Mouse (Mus musculus) left cerebral cortex, adult 2 months (tissue): ENCODE measurements at regions not wholly inside any gene's neighbourhood (a gene's known extent, or its start where the extent isn't known, plus 50 kb on each side); places are given as distances from the start of the nearest gene placed in this dataset.

Experiments
- DNase-seq, 2 experiments: peaks; one replicate each; pipeline ENCODE4 v3.0.0; 2021 to 2022; ENCODE audit warnings: low spot score in 2 of 2, mixed read lengths in 1 of 2; ENCODE audit errors: extremely low spot score in 1 of 2
- H3K27ac ChIP-seq: fragments of 200-600 bp; 2 replicates; pipeline ENCODE4 v1.8.1; 2022
- H3K4me3 ChIP-seq: fragments of 200-600 bp; 2 replicates; pipeline ENCODE4 v1.8.1; 2022
- CTCF ChIP-seq: fragments of 200-600 bp; IDR thresholded peaks from 2 replicates; pipeline ENCODE4 v1.8.1; 2022; ENCODE audit warnings: antibody characterized with exemption, mild to moderate bottlenecking, moderate library complexity
- intact Hi-C: fragments of 180-260 bp; cut with DNase I; formaldehyde crosslinking; loops from one replicate; pipeline ENCODE4 v1.15.1; 2025

DNA sequence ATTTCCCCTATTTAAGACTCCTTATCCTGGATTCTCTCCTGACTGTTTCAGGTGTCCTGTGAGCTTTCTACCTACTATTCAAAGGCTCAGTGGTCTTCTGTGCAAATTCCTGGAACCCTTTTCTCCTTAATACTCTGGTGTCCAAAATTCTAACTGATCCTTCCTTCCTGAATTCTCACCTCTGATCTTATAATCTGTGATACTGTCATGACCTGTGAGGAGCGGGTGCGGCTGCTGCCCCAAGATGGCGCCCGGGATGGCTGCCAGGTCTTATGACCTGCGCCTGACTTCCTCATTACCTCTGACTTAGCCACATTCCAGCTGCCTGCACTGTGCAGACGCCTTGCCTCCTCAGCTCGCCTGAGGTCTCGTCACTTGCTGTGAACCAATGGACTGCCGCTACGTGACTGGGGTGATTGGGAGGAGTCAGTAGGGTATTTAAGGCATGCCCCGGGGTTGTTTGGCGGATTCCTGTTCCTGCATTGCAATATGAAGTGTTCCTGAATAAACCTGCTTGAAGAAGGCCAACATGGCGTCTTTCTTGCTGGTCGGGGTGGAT, 131.2 kb downstream of the Ptbp2 start:
- DNase-seq, result no peak
- intact Hi-C loops, result no loop called here
- TF ChIP-seq CTCF, result no peak
- H3K4me3 ChIP-seq, result no peak overlapping the region
- H3K27ac ChIP-seq, result no peak overlapping the region

DNA sequence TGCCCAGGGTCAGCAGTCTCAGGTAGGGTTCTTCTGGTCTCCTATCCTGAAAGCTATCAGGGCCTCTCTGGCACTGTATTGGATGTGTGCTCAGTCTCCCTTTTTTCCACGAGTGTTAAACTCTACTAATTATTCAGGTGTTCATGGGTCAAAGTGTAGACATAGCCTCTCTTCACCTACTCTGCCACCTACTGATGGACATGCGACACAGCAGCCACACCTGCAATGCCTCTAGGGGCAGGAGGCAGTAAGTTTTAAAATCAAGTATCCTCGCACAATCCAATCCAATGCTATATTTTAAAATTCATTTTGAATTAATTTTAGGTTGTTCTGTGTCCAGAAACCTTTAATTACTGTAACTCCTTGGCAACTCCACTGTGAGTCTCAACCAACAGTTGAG, 145.6 kb downstream of the Ptbp2 start:
- Histone ChIP-seq H3K4me3 (no peak overlapping the region), H3K27ac (no peak overlapping the region)
- TF ChIP-seq CTCF, result peak; percentile 4; the same call in 1 of the 2 replicates
- DNase-seq, result no peak
- intact Hi-C loops, result no loop called here

DNA sequence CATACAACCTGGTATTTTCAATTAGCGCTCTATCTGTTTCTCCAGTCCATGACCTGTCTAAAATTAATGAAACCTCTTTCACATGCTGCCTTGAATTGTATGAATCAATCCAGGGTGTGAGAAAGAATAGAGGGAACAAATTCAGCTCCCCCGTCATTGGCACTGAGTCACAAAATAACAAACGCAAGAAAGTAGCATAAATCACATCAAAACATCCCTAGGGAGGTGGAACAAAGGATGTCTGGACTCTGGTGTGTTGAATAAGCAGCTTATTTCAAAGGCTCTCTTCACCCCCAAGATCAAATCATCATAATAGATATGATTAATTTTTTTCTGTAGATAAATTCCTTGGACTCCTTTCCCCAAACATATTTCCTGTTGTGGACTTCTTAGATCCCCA, 148.6 kb downstream of the Ptbp2 start:
- intact Hi-C loops, result no loop called here
- no peak for DNase-seq
- no peak overlapping the region for H3K4me3 ChIP-seq
- H3K27ac ChIP-seq, result no peak overlapping the region
- TF ChIP-seq CTCF, result no peak

DNA sequence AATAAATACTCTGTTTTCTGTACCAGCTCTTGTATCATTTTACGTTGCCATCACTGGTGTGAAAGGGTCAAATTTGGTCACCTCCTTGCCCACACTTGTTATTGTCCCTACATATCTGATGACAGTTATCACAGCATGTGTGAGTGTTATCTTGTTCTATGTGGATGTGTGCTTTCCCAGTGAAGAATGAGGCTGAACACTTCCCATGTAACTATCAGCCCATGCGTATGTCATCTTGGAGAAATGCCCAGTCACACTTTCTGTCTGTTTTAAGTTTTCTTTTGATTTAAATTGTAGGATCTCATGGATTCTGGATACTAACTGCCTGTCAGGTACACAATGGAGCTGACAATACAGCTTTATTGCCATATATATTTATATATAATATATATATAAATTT, 150.8 kb downstream of the Ptbp2 start:
- no peak for DNase-seq
- no peak for TF ChIP-seq CTCF
- H3K4me3 ChIP-seq, result no peak overlapping the region
- intact Hi-C loops, result no loop called here
- H3K27ac ChIP-seq, result no peak overlapping the region

DNA sequence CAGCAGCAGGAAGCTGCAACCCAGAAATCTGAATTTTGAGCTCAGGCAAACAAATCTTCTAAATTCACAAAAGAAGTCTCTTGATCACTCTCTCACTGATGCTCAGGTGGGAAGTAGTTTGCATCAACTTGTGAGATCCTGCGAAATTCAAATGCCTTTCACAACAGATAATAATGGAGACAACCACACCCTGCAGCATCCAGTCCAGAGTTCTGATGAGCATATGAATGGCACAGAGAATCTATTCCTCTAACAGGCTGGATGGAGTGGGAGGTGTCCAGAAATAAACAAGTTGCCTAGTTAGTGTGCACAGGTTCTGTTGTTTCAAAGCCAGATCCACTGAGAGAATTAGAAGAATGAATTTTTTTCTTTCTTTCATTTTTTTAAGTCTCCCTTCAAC, 178.2 kb downstream of the Ptbp2 start:
- no peak for DNase-seq

DNA sequence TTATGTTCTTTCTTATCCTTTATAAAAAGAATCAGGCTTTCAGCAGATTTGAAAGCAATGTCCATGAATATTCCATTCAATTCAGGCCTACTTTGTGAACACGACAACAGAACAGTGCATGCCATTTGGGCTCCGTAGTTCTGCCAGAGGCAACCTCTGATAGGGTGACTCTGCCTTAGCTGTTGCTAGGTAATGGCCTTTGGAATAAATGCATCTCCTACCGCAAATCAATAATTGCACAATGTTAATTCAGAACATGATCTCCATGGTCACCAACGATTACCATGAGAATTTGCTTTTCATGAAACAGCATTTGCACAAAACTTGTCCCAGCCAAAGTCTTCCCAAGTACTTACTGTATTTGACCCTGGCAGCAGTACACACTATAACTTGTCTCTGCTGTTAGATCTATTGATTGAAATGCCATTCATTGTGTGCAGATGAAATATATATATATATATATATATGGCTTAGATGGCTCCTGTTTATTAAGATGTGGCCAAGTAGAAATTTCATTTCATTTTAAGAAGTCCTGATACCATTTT, 195.3 kb downstream of the Ptbp2 start:
- TF ChIP-seq CTCF, result no peak
- H3K27ac ChIP-seq, result no peak overlapping the region
- no peak for DNase-seq
- intact Hi-C loops, result no loop called here
- no peak overlapping the region for H3K4me3 ChIP-seq

More for the DNA sequence above, 178.2 kb downstream of the Ptbp2 start:
- TF ChIP-seq CTCF, result no peak
- Histone ChIP-seq H3K4me3 (no peak overlapping the region), H3K27ac (no peak overlapping the region)
- intact Hi-C loops, result no loop called here

DNA sequence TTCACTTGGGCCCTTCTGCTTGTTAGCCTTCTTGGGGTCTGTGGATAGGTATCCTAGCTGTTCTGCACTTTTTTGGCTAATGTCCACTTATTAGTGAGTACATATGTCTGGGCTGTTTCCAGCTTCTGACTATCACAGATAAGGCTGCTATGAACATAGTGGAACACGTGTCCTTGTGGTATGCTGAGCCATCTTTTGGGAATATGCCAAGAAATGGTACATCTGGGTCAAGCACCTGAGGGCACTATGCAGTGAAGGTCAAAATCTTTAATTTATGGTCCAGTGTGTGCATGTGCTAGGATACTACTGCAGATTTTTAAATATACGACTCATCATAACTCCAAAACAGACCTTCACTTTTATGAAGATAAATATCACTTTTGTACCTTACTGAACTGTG, 196.3 kb downstream of the Ptbp2 start:
- intact Hi-C loops, result no loop called here
- no peak for DNase-seq
- no peak overlapping the region for H3K27ac ChIP-seq
- H3K4me3 ChIP-seq, result no peak overlapping the region
- TF ChIP-seq CTCF, result no peak

DNA sequence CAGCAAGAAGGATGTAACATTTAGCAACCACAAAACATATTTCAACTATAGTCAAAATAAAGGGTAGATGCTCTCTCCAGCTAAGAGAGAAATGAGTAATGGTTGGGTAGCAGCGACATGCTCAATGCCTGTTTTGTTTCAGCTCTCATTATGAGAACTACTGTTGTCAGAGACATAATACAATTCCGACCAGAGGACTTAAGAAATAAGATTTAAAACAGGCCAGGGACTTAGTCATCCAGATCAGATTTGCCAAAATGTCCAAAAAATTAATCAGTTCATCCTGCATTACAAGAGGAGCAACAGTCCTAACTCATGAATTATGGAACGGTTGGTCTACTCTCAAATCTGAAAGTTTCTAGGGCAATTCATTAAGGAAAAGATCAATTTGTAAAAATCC, 208.8 kb downstream of the Ptbp2 start:
- no peak for DNase-seq
- intact Hi-C loops, result no loop called here
- no peak for TF ChIP-seq CTCF
- H3K4me3 ChIP-seq, result no peak overlapping the region
- no peak overlapping the region for H3K27ac ChIP-seq

DNA sequence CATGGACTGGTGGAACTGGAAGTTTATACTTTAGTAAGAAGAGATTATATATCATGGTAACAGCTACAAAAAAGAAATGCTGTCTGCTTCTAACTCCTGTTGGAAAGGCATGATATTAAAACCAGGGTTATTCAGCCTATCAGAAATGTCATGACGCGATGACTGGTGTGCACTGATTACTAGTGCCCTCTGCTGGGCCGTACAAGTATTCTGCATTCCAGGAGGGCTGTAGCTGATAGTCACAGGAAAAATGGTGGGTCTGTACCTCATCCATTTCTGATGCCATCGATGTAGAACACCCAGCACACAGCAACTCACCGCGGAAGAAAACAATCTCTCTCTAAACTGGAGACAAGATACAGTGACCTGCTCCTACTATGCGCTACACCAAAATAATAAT, 246.4 kb downstream of the Ptbp2 start:
- DNase-seq, result no peak
- Histone ChIP-seq H3K4me3 (no peak overlapping the region), H3K27ac (no peak overlapping the region)
- TF ChIP-seq CTCF, result peak; percentile 27
- intact Hi-C loops, result no loop called here

DNA sequence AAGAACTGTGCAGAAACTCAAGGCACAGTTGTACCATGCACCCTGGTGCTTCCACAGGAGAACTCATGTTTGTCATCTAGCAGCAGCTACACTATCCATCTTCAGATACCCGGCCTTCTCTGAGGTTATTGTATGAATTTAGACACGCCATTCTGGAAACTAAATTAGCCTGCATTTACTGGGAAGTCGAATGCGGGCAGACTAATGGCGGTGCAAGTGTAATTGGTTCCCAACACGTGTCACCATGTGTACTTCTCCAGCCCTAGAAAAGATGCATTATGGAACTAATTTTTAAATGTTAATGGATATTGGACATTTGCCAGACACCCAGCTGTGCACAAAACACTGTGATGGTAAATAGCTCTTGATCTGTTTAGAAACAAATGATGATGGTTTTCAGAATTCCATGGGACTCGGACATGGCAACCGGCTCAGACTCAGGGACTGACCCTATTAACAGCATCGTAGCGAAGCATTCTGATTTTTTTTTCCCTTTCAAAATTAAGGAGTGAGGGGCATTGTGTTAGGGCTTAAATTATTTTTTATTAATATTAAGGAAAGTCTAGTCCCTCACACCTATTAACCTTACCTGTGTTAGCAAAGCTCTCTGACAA, 259.6 kb downstream of the Ptbp2 start:
- no peak for DNase-seq
- no peak overlapping the region for H3K27ac ChIP-seq
- no peak overlapping the region for H3K4me3 ChIP-seq
- intact Hi-C loops, result no loop called here
- no peak for TF ChIP-seq CTCF

DNA sequence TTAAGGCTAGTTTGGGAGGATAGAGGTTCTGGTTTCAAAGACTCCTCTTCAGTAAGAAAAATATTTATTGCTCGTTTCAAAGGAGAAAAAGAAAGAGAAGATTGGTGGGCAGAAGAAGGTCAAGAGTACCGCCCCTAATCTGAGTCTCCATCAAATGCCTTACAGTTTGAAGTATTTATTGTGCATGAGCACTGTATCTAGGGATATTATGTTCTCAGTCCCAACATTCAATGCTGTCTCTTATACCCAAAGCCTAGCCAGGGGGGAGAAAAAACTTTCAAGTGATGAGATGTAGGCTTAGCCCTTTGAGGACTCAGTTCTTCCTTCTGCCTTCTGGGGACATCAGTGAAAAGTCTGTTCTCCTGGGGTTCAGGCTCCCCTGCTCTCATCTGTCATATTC, 271.7 kb downstream of the Ptbp2 start:
- intact Hi-C loops, result no loop called here
- no peak for TF ChIP-seq CTCF

DNA sequence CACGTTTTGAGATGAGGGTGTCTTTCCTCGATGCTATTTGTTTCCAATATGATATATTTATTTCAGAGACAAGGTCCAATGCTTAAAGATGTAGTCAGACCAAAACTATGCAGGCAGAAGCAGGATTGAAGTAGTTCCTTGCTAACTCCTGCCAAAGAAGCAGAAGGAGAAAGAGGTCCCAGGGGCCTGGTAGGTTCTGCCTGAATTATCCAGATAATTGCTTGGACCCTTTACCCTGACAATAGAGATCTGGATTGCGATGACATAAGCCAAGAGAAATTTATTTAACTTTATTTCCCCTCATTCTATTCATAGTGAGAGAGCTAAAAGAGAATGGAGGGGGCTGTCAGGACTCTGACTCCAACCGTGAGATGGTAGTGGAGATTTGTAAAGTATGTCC, 275.1 kb downstream of the Ptbp2 start:
- no peak overlapping the region for H3K27ac ChIP-seq
- H3K4me3 ChIP-seq, result no peak overlapping the region
- intact Hi-C loops, result no loop called here
- DNase-seq, result no peak
- TF ChIP-seq CTCF, result no peak

More for the DNA sequence above, 271.7 kb downstream of the Ptbp2 start:
- no peak overlapping the region for H3K4me3 ChIP-seq
- no peak overlapping the region for H3K27ac ChIP-seq
- no peak for DNase-seq

DNA sequence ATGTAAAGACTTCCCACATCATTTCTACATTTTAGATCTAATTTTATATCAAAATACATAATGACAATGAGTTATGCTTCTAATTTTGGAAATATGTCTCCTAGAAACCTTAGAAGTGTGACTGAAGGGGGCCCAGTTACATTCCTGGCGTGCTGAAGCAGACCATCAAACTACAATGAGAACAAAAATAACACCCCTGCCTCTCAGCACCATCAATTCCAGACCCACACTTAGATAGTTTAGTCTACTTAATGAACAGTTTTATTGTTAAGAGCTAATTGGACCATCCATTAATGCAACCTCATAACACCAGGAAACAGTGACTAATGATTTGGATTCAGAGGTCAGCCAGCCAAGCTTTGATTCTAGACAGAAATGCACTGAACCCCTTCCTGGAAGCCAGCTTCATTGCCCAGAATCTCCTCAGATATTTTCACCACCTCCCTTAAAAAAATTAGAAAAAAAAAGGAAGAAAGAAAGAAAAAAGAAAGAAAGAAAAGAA, 280.7 kb downstream of the Ptbp2 start:
- no peak overlapping the region for H3K4me3 ChIP-seq
- TF ChIP-seq CTCF, result no peak
- no peak overlapping the region for H3K27ac ChIP-seq
- intact Hi-C loops, result no loop called here
- DNase-seq, result no peak
